Mouse (Mus musculus): ENCODE data around the gene Tmem219.

DNA sequence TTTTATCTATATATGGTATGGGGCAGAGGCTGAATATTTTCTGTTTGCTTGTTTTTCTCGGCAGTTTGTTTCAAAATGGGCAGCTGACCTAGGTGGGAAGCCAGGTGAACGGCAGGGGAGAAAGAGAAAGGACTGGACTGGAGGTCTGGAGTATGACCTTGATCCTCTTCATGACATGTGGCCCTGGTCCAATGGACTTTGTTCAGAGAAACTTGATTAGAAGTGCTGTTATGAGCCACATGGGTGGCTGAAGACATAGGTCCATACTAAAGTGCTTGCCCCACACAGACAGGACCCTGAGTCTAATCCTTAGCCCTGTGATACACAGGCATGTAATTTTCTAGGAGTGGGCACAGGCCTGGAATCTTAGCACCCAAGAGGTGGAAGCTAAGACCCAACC is 1.2 kb downstream of the Tmem219 start:
- no peak for TF ChIP-seq CTCF (IDR thresholded peaks at IDR 0.05; ENCODE audit: insufficient read depth, low read depth, low read length)
- TF ChIP-seq POLR2A (IDR thresholded peaks at IDR 0.05; ENCODE audit: insufficient read depth, low read depth, low read length), result no peak
